Mouse (Mus musculus) liver, postnatal 0 days (tissue): ENCODE results near the gene Gtpbp3.

Source experiments
- CTCF ChIP-seq: sonication (generic); IDR thresholded peaks from 2 replicates; pipeline ENCODE4 v1.5.1; 2016; ENCODE audit warnings: antibody characterized with exemption, low read depth
- EP300 ChIP-seq: IDR thresholded peaks from 2 replicates; pipeline ENCODE4 v1.6.1; 2016; ENCODE audit warnings: antibody characterized with exemption, low read depth, mild to moderate bottlenecking

DNA sequence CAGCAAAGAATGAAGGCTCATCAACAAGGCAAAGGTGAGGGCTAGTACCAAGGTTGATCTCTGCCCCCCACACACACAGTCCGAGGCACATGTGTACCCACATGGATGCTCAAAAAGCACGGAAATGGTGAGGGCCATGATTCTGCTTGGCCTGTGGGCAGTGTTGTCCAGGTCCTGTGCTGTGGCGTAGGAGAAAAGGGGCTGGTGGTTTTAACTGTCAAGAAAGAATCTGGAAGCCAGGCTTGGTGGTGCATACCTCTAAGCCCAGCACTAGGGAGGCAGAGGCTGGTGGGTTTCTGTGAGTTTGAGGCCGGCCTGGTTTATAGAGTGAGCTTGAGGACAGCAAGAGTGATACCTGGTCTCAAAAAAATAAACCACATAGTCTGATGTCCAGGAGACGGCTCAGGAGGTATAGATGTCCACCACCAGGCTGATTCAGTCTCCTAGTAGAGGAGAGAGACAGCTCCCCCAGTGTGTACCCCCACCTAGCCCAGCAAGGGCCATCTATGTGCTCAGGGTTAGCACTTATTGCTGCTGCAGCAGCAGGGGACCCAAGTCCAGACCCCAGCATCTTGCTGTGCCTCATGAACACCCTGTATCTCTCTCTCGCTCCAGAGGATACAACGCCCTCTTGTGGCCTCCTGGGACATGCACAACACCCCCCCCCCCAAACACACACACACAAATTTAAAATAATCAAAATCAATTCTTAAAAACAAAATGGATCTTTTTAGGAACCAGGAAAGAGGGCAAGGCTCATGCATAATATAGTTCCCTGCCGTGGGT lies 15.1 kb upstream of the Gtpbp3 start:
- TF ChIP-seq CTCF (peak; percentile 39), EP300 (no peak)
